Mouse (Mus musculus): ENCODE results near the gene Sft2d1.

GRCm38 (mm10) chr17:8360876-8361275 is 50.0 kb downstream of the Sft2d1 start:
- TF ChIP-seq CTCF (IDR thresholded peaks at IDR 0.05; ENCODE audit: control insufficient read depth, insufficient read depth, insufficient read length) (no peak), MYOG (IDR thresholded peaks at IDR 0.05; ENCODE audit: control insufficient read depth, extremely low read depth, insufficient read length) (no peak), MYOD1 (IDR thresholded peaks at IDR 0.05; ENCODE audit: control insufficient read depth, insufficient read length, low read depth) (no peak), MAX (IDR thresholded peaks at IDR 0.05) (no peak), USF1 (IDR thresholded peaks at IDR 0.05; ENCODE audit: low read depth) (no peak)

All from C2C12 (cell line).